Mouse (Mus musculus) CH12.LX (cell line): ENCODE data around the gene Ccdc38. TPM values are rescaled to one million over a fixed set of nuclear protein-coding genes. Genes with fewer than 3 reads are reported as not detected.
A peak's percentile ranks its signal among the peaks of the same experiment; 100 is the strongest.

Source experiments
- DNase-seq: peaks from one replicate; pipeline ENCODE4 v3.0.0-alpha.2; 2013; ENCODE audit errors: extremely low read depth
- H3K27ac ChIP-seq: 2 replicates; pipeline ENCODE4 v1.5.1; 2012; ENCODE audit warnings: low read depth, mild to moderate bottlenecking, control low read depth, moderate library complexity; ENCODE audit not compliant: insufficient read depth
- H3K27me3 ChIP-seq: replicated peaks from 2 replicates; pipeline ENCODE3; 2012; ENCODE audit warnings: inconsistent platforms
- H3K36me3 ChIP-seq, 2 experiments: replicated peaks in 1 of 2; 2 replicates each; pipeline versions ENCODE3 to v1.6.1; 2012; ENCODE audit warnings: inconsistent platforms in 1 of 2, low read length in 1 of 2, mild to moderate bottlenecking in 1 of 2, mixed read lengths in 1 of 2, moderate library complexity in 1 of 2; ENCODE audit not compliant: control insufficient read depth in 1 of 2, insufficient read depth in 1 of 2
- H3K4me1 ChIP-seq, 2 experiments: 2 replicates each; pipeline ENCODE4 v1.6.1; 2012; ENCODE audit warnings: inconsistent platforms in 1 of 2, moderate library complexity in 1 of 2; ENCODE audit not compliant: insufficient read depth in 2 of 2, control insufficient read depth in 1 of 2
- H3K4me2 ChIP-seq: 2 replicates; pipeline ENCODE4 v1.6.1; 2012; ENCODE audit warnings: low read depth, mild to moderate bottlenecking, control low read depth; ENCODE audit not compliant: poor library complexity, insufficient read depth, severe bottlenecking
- H3K4me3 ChIP-seq, 3 experiments: fragments of 150-350 bp in 1 of 3; sonication (generic) in 1 of 3; replicated peaks in 1 of 3; 2 replicates each; pipeline versions ENCODE3 to v1.5.1; 2011 to 2012; ENCODE audit warnings: low read depth in 2 of 3, low read length in 2 of 3, mild to moderate bottlenecking in 2 of 3, moderate library complexity in 2 of 3, control low read depth in 1 of 3, improper control_type of control experiment in 1 of 3, inconsistent platforms in 1 of 3, mixed read lengths in 1 of 3; ENCODE audit not compliant: poor library complexity in 1 of 3
- H3K79me2 ChIP-seq: replicated peaks from 2 replicates; pipeline ENCODE4 v1.6.1; 2012; ENCODE audit warnings: mild to moderate bottlenecking, moderate library complexity; ENCODE audit not compliant: control insufficient read depth, poor library complexity, insufficient read depth, severe bottlenecking; ENCODE audit errors: extremely low read depth
- H3K9ac ChIP-seq: 2 replicates; pipeline ENCODE4 v1.6.1; 2012; ENCODE audit warnings: low read depth, mild to moderate bottlenecking, control low read depth, moderate library complexity; ENCODE audit not compliant: insufficient read depth
- H3K9me3 ChIP-seq: replicated peaks from 2 replicates; pipeline ENCODE3; 2012; ENCODE audit warnings: low read length, inconsistent platforms, mixed read lengths
- BHLHE40 ChIP-seq: IDR thresholded peaks from 2 replicates; pipeline ENCODE4 v1.6.1; 2011; ENCODE audit warnings: mild to moderate bottlenecking, low read depth, low read length, improper control_type of control experiment
- CHD1 ChIP-seq: IDR thresholded peaks from 2 replicates; pipeline ENCODE4 v1.6.1; 2012; ENCODE audit warnings: low read depth, low read length, improper control_type of control experiment, inconsistent platforms
- CHD2 ChIP-seq: IDR thresholded peaks from 2 replicates; pipeline ENCODE4 v1.6.1; 2011; ENCODE audit warnings: low read length, improper control_type of control experiment
- CTCF ChIP-seq, 2 experiments: IDR thresholded peaks in 1 of 2; conservative IDR thresholded peaks in 1 of 2; 2 replicates each; pipeline ENCODE4 v1.5.1; 2011 to 2012; ENCODE audit warnings: low read depth in 2 of 2, low read length in 2 of 2, improper control_type of control experiment in 1 of 2, inconsistent platforms in 1 of 2, mild to moderate bottlenecking in 1 of 2, moderate library complexity in 1 of 2
- E2F4 ChIP-seq: IDR thresholded peaks from 2 replicates; pipeline ENCODE4 v1.6.1; 2011; ENCODE audit warnings: low read depth, low read length, improper control_type of control experiment; ENCODE audit not compliant: insufficient replicate concordance
- ELF1 ChIP-seq: IDR thresholded peaks from 2 replicates; pipeline ENCODE4 v1.6.1; 2014; ENCODE audit warnings: low read depth, mild to moderate bottlenecking, inconsistent platforms, low read length, improper control_type of control experiment
- EP300 ChIP-seq: IDR thresholded peaks from 2 replicates; pipeline ENCODE4 v1.6.1; 2011; ENCODE audit warnings: low read length, improper control_type of control experiment
- ETS1 ChIP-seq: conservative IDR thresholded peaks from 2 replicates; pipeline ENCODE4 v1.6.1; 2012; ENCODE audit warnings: low read depth, mild to moderate bottlenecking, inconsistent platforms, low read length, improper control_type of control experiment, moderate library complexity
- GABPA ChIP-seq: IDR thresholded peaks from 2 replicates; pipeline ENCODE4 v1.6.1; 2012; ENCODE audit warnings: low read depth, low read length, improper control_type of control experiment, inconsistent platforms; ENCODE audit not compliant: insufficient replicate concordance
- HCFC1 ChIP-seq: IDR thresholded peaks from 2 replicates; pipeline ENCODE4 v1.6.1; 2012; ENCODE audit warnings: low read depth, mild to moderate bottlenecking, inconsistent platforms, low read length, improper control_type of control experiment
- IRF4 ChIP-seq: IDR thresholded peaks from 2 replicates; pipeline ENCODE4 v1.6.1; 2014; ENCODE audit warnings: low read depth, mild to moderate bottlenecking, inconsistent platforms, low read length, improper control_type of control experiment
- JUN ChIP-seq: IDR thresholded peaks from 2 replicates; pipeline ENCODE4 v1.6.1; 2011; ENCODE audit warnings: low read depth, mild to moderate bottlenecking, low read length, improper control_type of control experiment, moderate library complexity; ENCODE audit not compliant: insufficient read depth
- JUND ChIP-seq: conservative IDR thresholded peaks from 2 replicates; pipeline ENCODE4 v1.6.1; 2011; ENCODE audit warnings: low read depth, low read length, improper control_type of control experiment
- KAT2A ChIP-seq: IDR thresholded peaks from 2 replicates; pipeline ENCODE4 v1.6.1; 2012; ENCODE audit warnings: low read length, improper control_type of control experiment, inconsistent platforms; ENCODE audit not compliant: insufficient replicate concordance
- MAFK ChIP-seq: IDR thresholded peaks from 2 replicates; pipeline ENCODE4 v1.6.1; 2011; ENCODE audit warnings: low read length, improper control_type of control experiment; ENCODE audit not compliant: insufficient replicate concordance
- MAX ChIP-seq: IDR thresholded peaks from 2 replicates; pipeline ENCODE4 v1.6.1; 2011; ENCODE audit warnings: low read length, improper control_type of control experiment
- MAZ ChIP-seq: IDR thresholded peaks from 2 replicates; pipeline ENCODE4 v1.6.1; 2012; ENCODE audit warnings: low read depth, mild to moderate bottlenecking, inconsistent platforms, low read length, improper control_type of control experiment, moderate library complexity
- MEF2A ChIP-seq: IDR thresholded peaks from 2 replicates; pipeline ENCODE4 v1.6.1; 2014; ENCODE audit warnings: low read depth, mild to moderate bottlenecking, inconsistent platforms, low read length, improper control_type of control experiment, borderline replicate concordance
- MXI1 ChIP-seq: IDR thresholded peaks from 2 replicates; pipeline ENCODE4 v1.6.1; 2011; ENCODE audit warnings: mild to moderate bottlenecking, low read depth, low read length, improper control_type of control experiment
- MYC ChIP-seq: IDR thresholded peaks from 2 replicates; pipeline ENCODE4 v1.6.1; 2011; ENCODE audit warnings: low read depth, mild to moderate bottlenecking, improper control_type of control experiment, low read length
- NELFE ChIP-seq: IDR thresholded peaks from 2 replicates; pipeline ENCODE4 v1.6.1; 2011; ENCODE audit warnings: low read depth, low read length, improper control_type of control experiment
- NRF1 ChIP-seq: IDR thresholded peaks from 2 replicates; pipeline ENCODE4 v1.6.1; 2014; ENCODE audit warnings: low read depth, mild to moderate bottlenecking, inconsistent platforms, low read length, improper control_type of control experiment, moderate library complexity
- PAX5 ChIP-seq: IDR thresholded peaks from 2 replicates; pipeline ENCODE4 v1.6.1; 2012; ENCODE audit warnings: low read length, inconsistent platforms, mixed read lengths
- POLR2A ChIP-seq: IDR thresholded peaks from 2 replicates; pipeline ENCODE4 v1.6.1; 2011; ENCODE audit warnings: low read depth, mild to moderate bottlenecking, improper control_type of control experiment, low read length
- POLR2AphosphoS2 ChIP-seq: IDR thresholded peaks from 2 replicates; pipeline ENCODE4 v1.6.1; 2011; ENCODE audit warnings: low read depth, low read length, improper control_type of control experiment
- RAD21 ChIP-seq: IDR thresholded peaks from 2 replicates; pipeline ENCODE4 v1.6.1; 2011; ENCODE audit warnings: low read depth, mild to moderate bottlenecking, low read length, improper control_type of control experiment, moderate library complexity
- RCOR1 ChIP-seq: conservative IDR thresholded peaks from 2 replicates; pipeline ENCODE4 v1.6.1; 2012; ENCODE audit warnings: low read depth, mild to moderate bottlenecking, inconsistent platforms, low read length, improper control_type of control experiment
- SIN3A ChIP-seq: IDR thresholded peaks from 2 replicates; pipeline ENCODE4 v1.6.1; 2012; ENCODE audit warnings: low read length, improper control_type of control experiment, inconsistent platforms
- SMC3 ChIP-seq: IDR thresholded peaks from 2 replicates; pipeline ENCODE4 v1.6.1; 2011; ENCODE audit warnings: low read depth, low read length, improper control_type of control experiment
- TBP ChIP-seq: conservative IDR thresholded peaks from 2 replicates; pipeline ENCODE4 v1.6.1; 2011; ENCODE audit warnings: low read depth, low read length, improper control_type of control experiment
- TCF12 ChIP-seq: IDR thresholded peaks from 2 replicates; pipeline ENCODE4 v1.6.1; 2014; ENCODE audit warnings: low read depth, mild to moderate bottlenecking, inconsistent platforms, low read length, improper control_type of control experiment
- USF1 ChIP-seq: IDR thresholded peaks from 2 replicates; pipeline ENCODE4 v1.6.1; 2014; ENCODE audit warnings: low read depth, mild to moderate bottlenecking, inconsistent platforms, low read length, improper control_type of control experiment
- USF2 ChIP-seq: conservative IDR thresholded peaks from 2 replicates; pipeline ENCODE4 v1.6.1; 2011; ENCODE audit warnings: low read depth, low read length, improper control_type of control experiment
- ZC3H11A ChIP-seq: IDR thresholded peaks from 2 replicates; pipeline ENCODE4 v1.6.1; 2012; ENCODE audit warnings: low read depth, mild to moderate bottlenecking, inconsistent platforms, low read length, improper control_type of control experiment
- ZKSCAN1 ChIP-seq: IDR thresholded peaks from 2 replicates; pipeline ENCODE4 v1.6.1; 2012; ENCODE audit warnings: low read depth, inconsistent platforms, low read length, improper control_type of control experiment, borderline replicate concordance
- ZMIZ1 ChIP-seq: IDR thresholded peaks from 2 replicates; pipeline ENCODE4 v1.6.1; 2012; ENCODE audit warnings: low read depth, mild to moderate bottlenecking, inconsistent platforms, low read length, improper control_type of control experiment
- ZNF384 ChIP-seq: IDR thresholded peaks from 2 replicates; pipeline ENCODE4 v1.6.1; 2012; ENCODE audit warnings: low read depth, low read length, improper control_type of control experiment, inconsistent platforms
- dilution Hi-C: fragments of 300-500 bp; cut with MboI; formaldehyde crosslinking; loops from 2 replicates; pipeline ENCODE4 v1.14.3; 2020; ENCODE audit warnings: low sequenced_read_pairs; ENCODE audit not compliant: extremely low pct_unique_long_range_greater_than_20kb, extremely low pct_ligation_motif_present
- in situ Hi-C: fragments of 300-500 bp; cut with MboI; formaldehyde crosslinking; loops from 3 replicates; pipeline ENCODE4 v1.14.3; 2019; ENCODE audit warnings: low sequenced_read_pairs, low pct_ligation_motif_present, low pct_unique_long_range_greater_than_20kb, mixed read lengths
- polyA plus RNA-seq: library from polyadenylated mRNA; unstranded; fragments of >175 nt; gene quantifications from 2 replicates; pipeline ENCODE4 v1.2.1, GENCODE M21; 2012; ENCODE audit warnings: low read depth; ENCODE audit not compliant: insufficient read length
- total RNA-seq, 2 experiments: library from RNA; depleted of rRNA; stranded (reverse); fragments of 300-350 nt in 1 of 2; fragments of >200 nt in 1 of 2; gene quantifications; 2 replicates each; pipeline ENCODE4 v1.2.3; 2012 to 2014

Gene Ccdc38
- total and polyA plus RNA-seq, 3 experiments = 9.2 to 47.3 (median 17.9) TPM

GRCm38 (mm10) chr10:93577271-93577886 lies 36.9 kb downstream of the Ccdc38 start:
- H3K36me3 ChIP-seq = peaks cover 18 to 66% of the 10 kb centered on the region in 2 experiments
- H3K4me3 ChIP-seq = peak overlapping the region in 1 of 3 experiments; percentile 1
- no peaks in the 10 kb centered on the region for H3K9me3 ChIP-seq
- peak; percentile 86 for DNase-seq
- 0 out of 2 replicates have a peak overlapping the region, but pooled peaks have one; percentile 2 for H3K9ac ChIP-seq
- dilution Hi-C loops (no loop called here), in situ Hi-C loops (loop anchor here (5.0 to 25.0 kb wide), 3 partner anchors 35 to 515 kb away; partner anchors contain the start of genes Amdhd1 and Ccdc38)
- no peaks in the 10 kb centered on the region for H3K27me3 ChIP-seq
- H3K4me2 ChIP-seq = peak overlapping the region; percentile 66
- H3K79me2 ChIP-seq = no peaks in the 10 kb centered on the region
- H3K27ac ChIP-seq = peak overlapping the region; percentile 15; the same call in 1 of the 2 replicates
- H3K4me1 ChIP-seq = peaks cover 16 to 21% of the 10 kb centered on the region in 2 experiments
- TF ChIP-seq MXI1 (no peak), MAX (no peak), USF1 (no peak), KAT2A (no peak), ETS1 (peak; percentile 46; the same call in 1 of the 2 replicates), ZNF384 (peak; percentile 63; the same call in 1 of the 2 replicates), NRF1 (no peak), POLR2A (no peak), E2F4 (no peak), SIN3A (no peak), EP300 (no peak), BHLHE40 (no peak; the same call in 1 of the 2 replicates), IRF4 (peak; percentile 53), CHD1 (no peak), JUND (no peak), CHD2 (no peak), ELF1 (no peak), MAZ (no peak), ZMIZ1 (no peak), USF2 (no peak), MAFK (no peak), NELFE (no peak), TBP (no peak), CTCF (conservative IDR thresholded peaks at IDR 0.05 in 1 of 2, IDR thresholded peaks at IDR 0.05 in 1 of 2; ENCODE audit: low read depth in 2 of 2, low read length in 2 of 2) (peak; percentile 49 to 96; a peak in 3 of 4 replicates), RAD21 (peak; percentile 96), ZKSCAN1 (no peak), MYC (no peak), PAX5 (no peak), MEF2A (no peak), POLR2AphosphoS2 (no peak), SMC3 (peak; percentile 93), TCF12 (no peak), HCFC1 (no peak), RCOR1 (no peak), ZC3H11A (peak; percentile 74), JUN (no peak), GABPA (no peak)
